Mouse (Mus musculus) frontal cortex, postnatal 10 days (tissue): ENCODE data around the gene Pnpla3.
"Not testable (repeated sequence)": the region's sequence is repeated elsewhere in the genome, so short reads cannot be mapped to it uniquely, and the experiment has no call there.

Experiments used
- DNase-seq, 2 experiments: peaks; one replicate each; pipeline ENCODE4 v3.0.0; 2022; ENCODE audit warnings: low spot score in 2 of 2, mixed read lengths in 1 of 2

Pnpla3 gene

DNA sequence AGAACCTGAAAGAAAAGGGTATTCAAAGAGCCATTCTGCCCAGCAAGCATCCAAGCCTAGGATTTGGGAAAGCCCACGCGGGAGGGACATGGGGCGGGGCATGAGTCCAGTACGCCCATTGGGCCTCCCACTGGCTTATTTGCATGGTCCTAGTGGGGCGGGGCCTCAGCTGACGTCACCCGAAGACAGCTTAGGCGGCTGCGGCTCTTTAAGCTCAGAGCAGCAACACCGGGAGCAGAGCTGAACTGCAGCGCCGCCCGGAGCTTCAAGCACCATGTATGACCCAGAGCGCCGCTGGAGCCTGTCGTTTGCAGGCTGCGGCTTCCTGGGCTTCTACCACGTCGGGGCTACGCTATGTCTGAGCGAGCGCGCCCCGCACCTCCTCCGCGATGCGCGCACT is at the start of gene Pnpla3:
Gene Pnpla3 (plus strand): TSS at position 238 of the 400 bp plus-strand sequence.
- DNase-seq: peak; percentile 96 to 97

DNA sequence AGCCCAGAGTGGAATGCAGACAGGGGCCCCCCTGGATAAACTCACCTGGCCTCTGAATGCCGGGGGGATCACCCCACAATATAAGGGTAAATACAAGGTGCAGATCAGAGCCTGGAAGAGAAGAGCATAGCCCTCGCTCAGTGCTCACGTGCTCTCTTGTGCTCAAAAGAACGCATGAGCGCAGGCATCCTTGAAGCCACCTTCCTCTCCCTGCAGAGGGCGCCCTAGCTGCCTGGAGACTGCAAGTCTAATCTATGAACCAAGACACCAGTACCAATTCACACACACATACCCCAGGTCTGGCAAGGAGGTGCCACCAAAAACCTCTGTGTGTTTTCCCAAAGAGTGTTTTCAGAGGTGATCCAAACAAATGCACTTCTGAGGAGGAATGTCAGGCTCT is 47.0 kb upstream of the Pnpla3 start:
- DNase-seq: no peak

DNA sequence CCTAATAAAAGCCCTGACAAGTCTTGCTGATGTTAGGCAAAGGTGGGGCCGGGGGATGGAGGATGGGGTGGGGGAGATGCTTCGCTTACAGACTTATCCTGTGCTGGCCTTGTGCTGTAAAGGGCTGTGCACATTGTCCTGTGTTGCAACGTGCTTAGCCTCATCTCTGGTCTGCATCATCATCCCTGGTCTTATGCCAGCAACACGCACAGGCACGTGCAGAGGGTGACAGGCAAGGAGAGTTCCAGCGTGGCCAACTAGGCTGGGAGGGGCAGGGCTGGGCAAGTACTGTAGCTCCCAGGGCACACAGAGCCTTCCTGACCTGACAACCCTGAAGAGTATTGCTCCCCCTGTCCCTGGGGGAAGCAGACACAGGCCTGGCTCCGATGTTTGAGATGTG is 46.6 kb upstream of the Pnpla3 start:
- DNase-seq: no peak

DNA sequence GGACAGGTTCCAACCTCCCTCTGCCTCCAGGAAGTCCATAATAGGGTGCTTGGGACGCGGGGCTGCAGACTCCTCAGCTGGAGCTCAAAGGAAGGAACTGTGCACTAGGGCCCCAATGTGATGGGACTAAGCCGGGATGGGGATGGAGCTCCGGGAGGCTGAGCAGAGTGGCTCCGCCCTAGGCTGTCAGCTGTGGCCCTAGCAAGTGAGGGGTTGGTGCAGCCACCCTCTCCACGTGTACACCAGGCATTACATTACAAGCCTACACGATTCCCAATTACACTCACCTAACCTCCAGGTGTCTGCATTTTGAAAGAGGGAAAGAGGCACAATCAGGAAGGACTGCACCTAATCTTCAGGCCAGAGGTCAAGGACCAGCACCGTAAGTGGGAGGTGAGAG is 44.6 kb upstream of the Pnpla3 start, which contains the start of gene Pnpla5:
Gene Pnpla5 (minus strand): TSS at position 101 of the 400 bp plus-strand sequence.
- DNase-seq: no peak

DNA sequence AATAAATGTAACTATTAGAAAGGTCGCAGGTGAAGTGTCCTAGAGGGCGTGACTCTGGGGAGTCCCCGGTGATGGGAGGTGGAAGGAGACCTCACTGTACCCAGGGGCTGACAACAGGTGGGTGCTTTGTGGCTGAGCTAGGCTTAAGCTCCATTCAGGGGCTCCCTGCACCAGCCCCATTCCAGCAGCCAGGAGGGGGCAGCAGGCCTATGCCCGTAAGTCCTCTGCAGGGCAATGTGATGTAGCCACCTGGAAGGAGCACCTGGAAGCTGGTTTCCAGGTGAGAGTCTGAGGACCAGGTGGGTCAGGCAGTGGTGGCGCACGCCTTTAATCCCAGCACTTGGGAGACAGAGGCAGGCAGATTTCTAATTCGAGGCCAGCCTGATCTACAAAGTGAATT is 43.6 kb upstream of the Pnpla3 start:
- DNase-seq: no peak

DNA sequence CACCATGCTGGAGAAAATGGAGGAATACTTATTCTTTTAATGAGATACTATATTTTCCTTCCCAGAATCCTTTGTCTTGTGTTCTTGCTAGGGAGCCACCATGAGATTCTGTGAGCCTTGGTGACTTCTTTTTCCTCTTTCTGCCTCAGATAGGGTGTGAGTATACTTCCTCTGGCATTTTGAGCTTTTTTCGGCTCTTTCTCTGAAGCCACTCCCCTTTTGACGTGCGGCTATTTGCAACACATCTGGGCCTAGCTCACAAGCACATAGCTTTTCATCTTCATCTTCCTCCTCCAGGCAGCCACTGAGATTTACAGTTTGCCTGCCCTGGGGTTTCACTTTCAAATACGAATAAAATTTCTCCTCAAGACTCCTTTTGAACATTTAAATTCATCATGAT is 41.2 kb upstream of the Pnpla3 start:
- DNase-seq: no peak

DNA sequence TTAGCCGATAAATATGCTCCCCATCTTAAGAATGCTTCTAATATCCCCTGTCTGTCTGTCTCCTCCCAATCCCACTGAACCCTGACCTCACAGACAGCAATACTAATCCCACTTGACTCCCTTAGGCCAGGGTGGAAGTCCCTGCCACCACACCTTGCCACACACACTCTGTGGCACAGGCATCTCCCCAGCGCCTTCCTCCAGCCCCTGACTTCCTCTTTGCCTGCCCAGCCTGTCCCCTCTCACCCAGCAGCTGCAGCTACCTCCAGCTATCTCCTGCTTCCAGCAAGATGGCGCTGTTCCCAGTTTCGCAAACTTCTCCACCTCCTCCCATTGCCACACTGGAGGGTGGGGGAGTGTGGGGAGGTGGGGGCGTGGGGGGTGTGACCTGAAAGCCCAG is 40.8 kb upstream of the Pnpla3 start:
- DNase-seq: no peak

DNA sequence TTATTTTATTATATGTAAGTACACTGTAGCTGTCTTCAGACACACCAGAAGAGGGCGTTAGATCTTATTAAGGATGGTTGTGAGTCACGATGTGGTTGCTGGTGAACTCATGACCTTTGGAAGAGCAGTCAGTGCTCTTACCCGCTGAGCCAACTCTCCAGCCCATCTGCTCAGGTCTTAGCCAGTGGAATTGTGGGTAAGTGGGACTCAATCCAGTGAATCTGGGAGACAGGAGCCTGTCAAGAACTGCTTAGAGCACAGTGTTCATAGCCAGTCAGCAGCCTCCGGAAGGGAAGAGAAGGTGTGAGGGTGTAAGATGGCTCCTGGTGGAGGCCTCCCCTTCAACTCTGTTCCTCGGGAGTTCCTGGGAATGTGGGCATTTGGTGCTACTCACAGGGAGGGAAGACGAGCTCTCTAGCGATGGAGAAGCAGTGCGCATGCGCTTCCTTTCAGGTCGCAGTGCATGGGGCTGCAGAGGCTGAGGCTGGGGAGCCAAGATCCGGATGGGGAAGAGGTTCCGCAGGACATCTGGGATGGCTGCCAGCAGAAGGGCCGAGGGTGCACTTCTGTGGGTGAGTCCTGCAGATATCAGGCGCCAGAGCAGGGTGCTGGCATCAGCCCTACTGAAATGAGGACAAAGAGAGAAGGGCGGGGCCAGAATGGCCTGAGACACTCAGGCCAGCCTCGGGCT is 36.4 kb upstream of the Pnpla3 start:
- DNase-seq: no peak

DNA sequence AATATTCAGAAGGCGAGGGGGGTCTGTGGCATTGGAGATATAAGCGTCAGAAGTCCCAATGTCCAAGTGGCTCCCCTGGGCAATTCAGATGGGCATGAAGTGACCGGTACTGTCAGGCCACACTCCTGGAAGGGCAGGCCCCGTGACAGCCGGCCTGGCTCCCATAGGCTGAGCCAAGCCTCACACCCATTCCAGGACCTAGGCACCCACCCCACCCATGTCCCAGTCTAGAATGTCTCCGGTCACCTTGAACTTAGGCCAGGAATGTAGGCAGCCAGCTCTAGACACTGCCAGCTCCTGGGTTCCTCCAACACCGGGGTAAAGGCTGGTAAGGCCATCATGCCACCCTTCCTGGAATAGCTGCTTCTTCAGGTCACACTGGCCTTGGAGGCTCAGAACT is 35.7 kb upstream of the Pnpla3 start:
- no peak for DNase-seq

DNA sequence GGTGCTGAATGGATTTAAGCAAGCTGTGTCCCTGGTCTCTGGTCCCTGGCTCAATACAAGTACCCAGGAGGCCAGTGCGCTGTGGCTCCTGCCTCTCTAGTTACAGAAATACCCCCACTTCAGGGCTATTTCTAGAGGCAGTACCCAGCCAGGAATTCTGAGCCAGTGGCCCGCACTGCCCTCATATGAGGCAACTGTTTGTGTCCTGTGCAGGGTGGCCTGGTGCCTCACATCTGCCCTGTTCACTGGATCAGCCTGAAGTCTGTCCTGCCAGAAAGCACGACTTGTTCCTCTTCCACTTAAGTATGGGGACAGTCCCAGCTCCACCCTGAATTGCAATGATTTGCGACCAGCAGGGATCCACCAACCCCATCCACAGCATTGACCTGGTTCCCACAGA is 34.2 kb upstream of the Pnpla3 start:
- DNase-seq: no peak

DNA sequence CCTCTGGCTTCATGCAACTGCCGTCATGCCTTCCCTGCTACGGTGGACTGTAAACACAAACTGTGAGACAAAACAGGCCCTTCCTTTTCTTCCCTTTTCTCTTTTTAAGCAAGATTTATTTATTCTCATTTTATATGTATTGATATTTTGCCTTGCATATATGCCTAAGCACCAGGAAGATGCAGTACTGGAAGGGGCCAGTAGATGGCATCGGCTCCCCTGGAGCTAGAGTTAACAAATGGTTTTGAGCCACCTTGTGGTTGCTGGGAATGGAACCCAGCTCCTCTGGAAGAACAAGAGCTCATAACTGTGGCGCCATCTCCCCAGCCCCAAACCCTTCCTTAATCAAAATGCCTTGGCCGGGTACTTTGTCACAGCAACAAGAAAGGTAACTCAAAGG is 32.2 kb upstream of the Pnpla3 start:
- no peak for DNase-seq

DNA sequence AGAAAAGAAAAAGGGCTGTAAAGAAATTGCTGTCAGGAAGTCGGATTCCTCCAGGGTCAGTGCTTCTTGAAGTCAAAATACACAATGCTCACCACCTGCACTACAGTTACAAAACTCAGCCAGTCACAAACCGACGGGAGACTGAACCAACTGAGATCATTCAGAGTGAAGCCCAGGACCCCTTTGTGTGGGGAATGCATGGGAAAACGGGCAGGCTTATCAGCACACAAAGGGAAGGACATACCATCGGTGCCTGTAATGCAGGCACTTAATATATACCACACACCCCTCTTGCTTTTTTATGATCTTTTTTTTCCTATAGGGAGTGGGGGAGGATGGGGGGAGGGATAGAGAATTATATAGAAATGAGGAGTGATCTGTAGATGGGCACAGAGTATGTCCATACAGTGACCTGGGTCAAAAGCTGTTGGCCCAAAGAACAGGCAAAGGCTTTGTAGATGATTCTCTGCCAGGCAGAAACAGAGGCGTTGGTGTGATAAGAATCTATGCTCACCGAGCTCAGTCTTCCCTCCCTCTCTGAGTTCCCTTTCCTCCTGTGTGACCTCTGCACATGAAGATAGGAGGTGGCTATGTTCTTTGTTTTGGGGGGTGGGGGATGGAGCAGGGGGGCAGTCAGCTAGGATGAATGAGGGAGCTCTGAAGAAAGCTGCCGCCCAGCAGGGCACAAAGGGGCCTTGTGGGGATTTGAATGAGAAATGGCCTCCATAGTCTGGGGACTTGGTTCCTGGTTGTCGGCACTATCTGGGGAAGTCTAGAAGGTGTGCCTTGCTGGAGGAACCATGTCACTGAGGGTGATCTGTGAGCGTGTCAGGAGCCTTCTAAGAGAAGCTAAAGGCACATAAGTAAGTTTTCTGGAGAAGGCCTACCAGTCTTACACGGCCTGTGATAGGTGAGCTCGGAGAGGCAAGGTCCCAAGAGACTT is 30.9 kb upstream of the Pnpla3 start:
- DNase-seq: no peak

DNA sequence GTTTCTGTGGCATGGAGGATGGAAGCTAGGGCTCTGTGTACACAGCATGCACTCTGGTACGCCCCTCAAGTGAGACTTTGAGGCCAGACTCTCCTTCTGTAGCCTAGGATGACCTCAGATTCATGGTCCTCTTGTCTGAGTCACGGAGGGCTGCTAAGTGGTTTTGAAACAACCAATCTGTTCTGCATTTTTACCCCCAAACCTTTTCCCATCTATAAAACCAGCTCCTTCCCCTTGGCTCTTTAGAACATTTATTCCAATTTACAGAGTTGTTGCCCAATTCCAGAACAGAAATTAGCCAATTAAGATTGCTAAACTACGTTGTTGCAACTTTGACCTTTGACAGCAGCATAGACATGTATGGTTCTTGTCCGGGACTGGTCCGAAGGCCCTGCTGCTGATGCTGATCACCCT is 28.0 kb upstream of the Pnpla3 start:
- DNase-seq: no peak

DNA sequence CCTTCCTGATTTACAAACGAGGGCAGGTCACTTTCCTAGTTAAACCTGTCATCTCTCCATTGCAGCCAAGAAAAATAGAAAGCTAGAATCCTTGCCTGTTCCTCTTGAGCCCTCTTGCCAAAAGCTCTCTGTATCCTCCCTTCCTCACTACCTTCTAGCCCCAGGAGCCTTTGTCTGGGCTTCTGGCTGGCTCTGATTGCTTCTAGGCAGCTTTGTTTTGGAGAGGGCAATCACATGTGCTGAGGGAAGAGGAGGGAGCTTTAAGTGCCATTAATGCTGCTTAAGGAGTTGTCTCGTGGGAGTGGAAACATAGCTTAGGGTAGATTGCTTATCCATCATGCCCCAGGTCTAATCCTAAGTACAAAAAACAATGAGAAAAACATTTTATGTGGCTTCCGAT is 27.5 kb upstream of the Pnpla3 start:
- no peak for DNase-seq

DNA sequence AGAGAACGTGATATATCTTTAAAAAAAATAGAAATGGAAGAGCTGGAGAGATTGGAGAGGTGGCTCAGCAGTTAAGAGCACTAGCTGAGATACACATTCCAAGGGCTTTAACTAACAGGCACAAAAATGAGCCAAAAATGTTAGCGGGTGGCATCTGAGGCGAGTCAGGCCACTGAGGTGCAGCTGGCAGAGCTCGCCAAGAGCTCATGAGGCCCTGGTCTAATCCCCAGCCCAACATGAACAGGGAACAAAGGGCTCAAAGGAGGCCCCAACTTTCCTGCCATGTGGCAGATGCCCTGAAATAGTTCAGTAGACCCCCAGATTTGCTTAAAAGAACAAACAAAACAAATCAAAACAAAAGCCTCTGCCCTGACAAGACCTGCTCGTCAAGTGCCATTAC is 26.7 kb upstream of the Pnpla3 start:
- DNase-seq: no peak

DNA sequence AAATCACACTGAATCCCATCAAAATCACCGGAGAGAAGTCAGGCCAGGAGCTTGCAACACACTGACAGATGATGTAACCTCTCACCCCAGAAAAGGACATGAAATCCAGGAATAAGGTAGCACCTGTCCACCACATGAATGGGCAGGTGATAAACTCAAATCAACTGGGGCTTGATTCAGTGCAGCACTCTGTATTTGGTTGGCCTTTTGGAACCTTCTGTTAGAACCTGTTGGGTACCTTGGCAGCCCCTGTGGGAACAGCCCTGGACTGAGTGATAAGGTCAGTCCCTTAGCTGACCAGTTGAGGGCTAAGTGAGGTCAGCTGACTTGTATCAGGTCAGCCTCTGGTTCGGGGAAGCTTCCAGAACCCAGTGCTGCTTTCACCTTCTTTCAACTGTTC is 11.5 kb upstream of the Pnpla3 start:
- no peak for DNase-seq

DNA sequence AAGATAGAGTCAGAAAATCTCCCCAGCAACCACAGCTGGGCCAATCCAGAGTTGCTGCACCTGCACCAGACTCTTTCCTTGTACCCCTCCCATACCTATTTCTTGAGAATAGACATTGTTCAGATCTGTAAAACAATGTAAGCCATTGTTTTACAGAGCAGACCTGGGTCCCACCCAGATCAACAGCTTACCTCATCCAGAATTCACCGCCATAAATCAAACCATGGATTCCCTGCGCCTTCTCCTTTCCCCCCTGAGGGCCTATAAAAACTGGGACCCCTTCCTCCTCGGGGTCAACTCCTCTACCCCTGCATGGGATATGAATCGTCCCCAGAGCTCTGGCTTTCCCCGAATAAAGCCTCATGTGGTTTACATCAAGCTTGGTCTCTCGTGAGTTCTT is 10.1 kb upstream of the Pnpla3 start:
- DNase-seq: not testable (repeated sequence)

DNA sequence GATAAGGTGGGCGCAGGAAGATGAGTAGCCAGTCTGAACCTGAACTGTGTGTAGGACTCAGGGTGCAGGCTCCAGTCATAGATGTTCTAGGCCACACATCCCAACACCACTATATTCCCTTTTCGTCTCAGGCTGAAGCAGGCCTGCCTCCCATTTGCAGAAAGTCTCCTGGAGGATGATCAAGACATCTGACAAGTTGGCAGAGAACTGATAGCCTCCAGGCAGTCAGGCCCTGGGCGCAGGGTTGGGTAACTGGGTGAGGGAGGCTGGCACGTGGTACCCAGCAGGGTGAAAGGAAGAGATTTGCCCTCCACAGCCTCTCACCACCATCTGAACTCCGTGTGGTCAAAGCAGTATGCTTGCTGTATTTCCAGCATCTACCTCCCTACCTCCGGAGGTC is 5.8 kb upstream of the Pnpla3 start:
- DNase-seq: no peak

DNA sequence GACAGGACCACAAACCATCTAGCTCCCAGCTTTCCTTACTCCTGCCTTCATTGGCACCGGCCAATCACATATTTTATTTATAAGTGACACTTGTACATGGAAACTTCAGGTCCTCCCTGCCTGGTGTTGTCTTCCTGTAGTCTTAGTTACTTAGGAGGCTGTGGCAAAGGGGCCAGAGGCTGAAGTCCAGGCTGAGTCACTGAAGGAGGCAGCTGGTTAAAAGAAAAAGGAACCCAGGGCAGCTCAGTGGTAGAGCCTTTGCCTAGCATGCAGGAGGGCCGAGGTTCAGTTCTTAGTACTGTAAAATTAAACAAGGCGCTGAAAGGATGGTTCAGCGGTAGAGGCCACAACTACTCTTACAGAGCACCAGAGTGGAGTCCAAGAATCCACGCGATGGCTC is 819 bp upstream of the Pnpla3 start:
- DNase-seq: no peak

DNA sequence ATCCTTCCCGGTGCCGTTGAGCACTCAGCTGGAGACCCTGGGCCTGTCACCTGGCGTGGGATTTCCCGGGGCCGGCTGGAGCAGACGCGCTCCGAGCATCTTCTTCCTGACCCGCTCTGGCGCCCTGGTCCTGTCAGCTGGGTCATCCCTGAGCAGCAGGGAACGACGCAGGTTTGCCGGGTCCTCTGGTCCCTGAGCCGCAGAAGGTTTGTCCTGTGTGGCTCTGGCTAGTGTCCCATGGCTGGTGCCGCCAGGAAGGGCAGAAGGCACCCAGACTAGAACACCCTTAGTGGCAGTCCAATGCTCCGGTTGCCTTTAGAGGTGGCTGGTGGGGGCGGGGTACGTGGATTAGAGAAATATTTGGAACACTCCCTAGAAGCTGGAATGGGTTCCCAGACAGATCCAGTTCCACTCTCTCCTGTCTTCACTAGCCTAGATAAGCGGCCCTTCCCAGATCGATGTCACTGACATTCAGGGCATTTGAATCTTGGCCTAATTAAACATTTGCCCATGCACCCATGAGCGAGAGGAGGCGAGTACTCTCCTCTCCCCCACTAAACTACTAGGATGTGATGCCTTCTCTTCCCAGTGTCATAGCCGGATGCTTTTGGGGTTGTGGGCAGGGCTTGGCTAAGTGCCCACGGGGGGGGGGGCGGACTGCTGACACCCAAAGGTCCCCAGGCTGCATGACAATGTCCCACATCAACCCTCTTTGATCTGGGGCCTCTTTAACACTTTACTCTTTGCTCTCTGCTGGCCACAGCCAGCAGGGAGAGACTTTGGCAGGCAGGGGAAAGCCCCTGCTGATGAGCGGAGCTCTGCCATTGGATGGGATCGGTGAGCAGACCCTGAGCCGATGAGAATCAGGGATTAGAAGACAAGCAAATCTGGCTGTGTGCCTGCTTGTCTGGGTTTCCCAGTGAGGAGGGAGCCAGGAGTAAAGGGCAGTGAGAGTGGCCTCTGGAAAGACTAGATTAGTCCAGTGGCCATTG is 829 bp downstream of the Pnpla3 start:
- DNase-seq: peak in 1 of 2 experiments; percentile 59

DNA sequence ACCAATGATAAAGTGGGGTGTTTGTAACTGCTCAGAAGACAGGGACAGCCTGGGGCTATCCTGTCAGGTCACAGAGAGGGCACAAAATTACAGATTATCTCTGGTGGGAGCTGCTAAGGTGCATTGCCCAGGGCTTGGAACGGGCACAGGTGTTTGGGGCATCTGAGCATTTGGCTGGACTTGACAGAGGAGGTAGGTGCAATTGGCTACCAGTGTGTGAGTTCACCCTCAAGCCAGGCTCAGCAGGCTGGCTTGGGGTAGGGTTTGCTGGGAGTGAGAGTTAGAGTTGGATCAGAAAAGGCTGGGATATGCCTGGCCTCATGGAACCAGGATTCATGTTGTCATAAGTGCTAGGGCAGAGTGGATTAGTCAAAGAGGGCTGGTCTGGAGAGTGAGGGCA is 1.9 kb downstream of the Pnpla3 start:
- DNase-seq: no peak

DNA sequence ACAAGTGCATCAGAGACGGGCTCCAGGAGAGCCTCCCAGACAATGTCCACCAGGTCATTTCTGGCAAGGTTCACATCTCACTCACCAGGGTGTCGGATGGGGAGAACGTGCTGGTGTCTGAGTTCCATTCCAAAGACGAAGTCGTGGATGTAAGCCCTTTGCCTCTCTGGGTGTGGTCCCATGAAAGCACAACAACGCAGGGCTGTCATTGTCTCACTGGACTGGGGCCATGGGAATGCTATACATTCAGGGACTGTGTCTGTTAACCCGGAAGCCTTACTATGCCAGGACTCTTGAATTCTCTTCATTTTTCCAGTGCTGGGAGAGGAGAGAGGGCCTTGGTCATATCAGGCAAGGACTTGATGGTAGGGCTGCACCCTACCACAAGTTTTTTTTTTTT is 3.5 kb downstream of the Pnpla3 start:
- DNase-seq: no peak
